Comparison of ENCODE assay signal across 8 mouse cellular contexts in the genomic region with DNA sequence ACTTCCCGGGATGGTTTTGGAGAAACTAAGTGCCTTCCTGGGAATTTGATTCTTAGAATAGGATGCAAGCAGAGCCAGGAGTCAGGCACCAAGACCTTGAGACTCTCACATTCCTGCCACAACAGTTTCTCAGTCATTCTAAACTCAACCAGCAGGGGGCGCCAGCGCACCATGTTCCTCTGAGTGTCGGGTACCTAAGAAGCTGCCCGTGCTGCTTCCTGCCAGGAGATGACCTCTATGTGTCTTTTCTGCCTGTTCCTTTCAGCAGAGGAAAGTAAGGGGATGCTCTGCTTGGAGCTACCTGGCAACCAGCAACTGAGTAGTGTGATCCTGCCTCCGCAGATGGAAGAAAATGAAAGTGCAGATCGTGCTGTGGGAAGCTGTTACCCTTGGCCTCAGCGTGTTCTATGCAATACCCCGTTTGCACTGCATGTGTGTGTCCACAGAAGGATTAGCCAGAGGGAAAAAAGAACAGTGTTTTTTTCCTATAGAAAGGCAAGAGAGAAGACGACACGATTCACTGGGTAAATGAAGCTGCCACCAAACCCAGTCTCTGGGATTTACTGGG. TPM values are rescaled to one million over a fixed set of nuclear protein-coding genes. Genes with fewer than 3 reads are reported as not detected.
DNase-seq lines count a peak whose midpoint lies in the region; ATAC-seq and TF ChIP-seq lines count a peak whose summit lies in the region.

No protein-coding gene starts in this region.

- no peaks in the 10 kb centered on the region for H3K36me3 ChIP-seq in heart, adult 2 months (ENCODE audit: control insufficient read depth, insufficient read depth, low read length)
- H3K36me3 ChIP-seq in liver, embryonic 13.5 days: no peaks in the 10 kb centered on the region
- no peaks in the 10 kb centered on the region for H3K36me3 ChIP-seq in stomach, embryonic 16.5 days (ENCODE audit: control insufficient read depth, insufficient read depth, low read length)

- TF ChIP-seq POLR2A in heart, adult 2 months (IDR thresholded peaks at IDR 0.05; ENCODE audit: insufficient read depth, low read depth, low read length): no peak

- intact Hi-C loops in heart, adult 2 months (cut with DNase I): loop anchor here (5.0 kb wide), 2 partner anchors 124 to 1109 kb away; no protein-coding TSS in a partner anchor

- no peak overlapping the region for H3K4me3 ChIP-seq in heart, adult 2 months
- H3K4me3 ChIP-seq in liver, embryonic 13.5 days (replicated peaks): no peak overlapping the region
- H3K4me3 ChIP-seq in stomach, embryonic 16.5 days (replicated peaks; ENCODE audit: low read length): peak overlapping the region; percentile 22; the same call in 1 of the 2 replicates

- H3K27ac ChIP-seq in heart, adult 2 months: no peak overlapping the region
- no peak overlapping the region for H3K27ac ChIP-seq in liver, embryonic 13.5 days
- H3K27ac ChIP-seq in stomach, embryonic 16.5 days (ENCODE audit: low read length): no peak overlapping the region

- peak overlapping the region; percentile 38 for H3K4me2 ChIP-seq in liver, embryonic 13.5 days
- H3K4me2 ChIP-seq in stomach, embryonic 16.5 days (ENCODE audit: low read depth, low read length): no peak overlapping the region

- TF ChIP-seq EP300 in heart, adult 2 months (IDR thresholded peaks at IDR 0.05; ENCODE audit: insufficient read depth, low read depth, low read length): 0 out of 2 replicates have a peak, but pooled peaks have one; percentile 33

- ATAC-seq in liver, embryonic 13.5 days (ENCODE audit: low read depth): no peak
- no peak for ATAC-seq in stomach, embryonic 16.5 days (ENCODE audit: insufficient read depth, low FRiP score)

- no peaks in the 10 kb centered on the region for H3K9me3 ChIP-seq in liver, embryonic 13.5 days (replicated peaks)
- H3K9me3 ChIP-seq in stomach, embryonic 16.5 days (replicated peaks; ENCODE audit: control insufficient read depth, low read length): no peaks in the 10 kb centered on the region

- DNase-seq in A20 (ENCODE audit: low read depth, low spot score): peak; percentile 73
- peak; percentile 95 for DNase-seq in adrenal gland, postnatal 14 days
- peak; percentile 87 for DNase-seq in embryo, embryonic 9.5 days (ENCODE audit: extremely low spot score)
- DNase-seq in heart, adult 2 months: peak; percentile 69 to 86
- DNase-seq in kidney, postnatal 10 days: peak; percentile 84
- DNase-seq in liver, embryonic 13.5 days: peak; percentile 63
- DNase-seq in neural tube, embryonic 10.5 days (ENCODE audit: extremely low spot score, low spot score): peak; percentile 95

- no peaks in the 10 kb centered on the region for H3K79me2 ChIP-seq in heart, adult 2 months (replicated peaks; ENCODE audit: control insufficient read depth, insufficient read depth, low read length)

- no peak overlapping the region for H3K9ac ChIP-seq in heart, adult 2 months (ENCODE audit: low read depth, low read length)
- no peak overlapping the region for H3K9ac ChIP-seq in liver, embryonic 13.5 days
- H3K9ac ChIP-seq in stomach, embryonic 16.5 days (ENCODE audit: low read length): no peak overlapping the region

- no peaks in the 10 kb centered on the region for H3K27me3 ChIP-seq in heart, adult 2 months (ENCODE audit: control insufficient read depth, insufficient read depth, low read length)
- no peaks in the 10 kb centered on the region; the same call in 1 of the 2 replicates for H3K27me3 ChIP-seq in liver, embryonic 13.5 days
- no peaks in the 10 kb centered on the region for H3K27me3 ChIP-seq in stomach, embryonic 16.5 days (ENCODE audit: control insufficient read depth, insufficient read depth, low read length)

- TF ChIP-seq CTCF in heart, adult 2 months (IDR thresholded peaks at IDR 0.05): peak; percentile 97; the same call in 1 of the 2 replicates

- no peaks in the 10 kb centered on the region; the same call in 1 of the 2 replicates for H3K4me1 ChIP-seq in heart, adult 2 months (ENCODE audit: control insufficient read depth, insufficient read depth, low read length)
- no peaks in the 10 kb centered on the region for H3K4me1 ChIP-seq in liver, embryonic 13.5 days (replicated peaks)
- H3K4me1 ChIP-seq in stomach, embryonic 16.5 days (ENCODE audit: control insufficient read depth, insufficient read depth, low read length): no peaks in the 10 kb centered on the region

- 42% methylated on average over 11 of the region's 11 CpGs for WGBS in heart, adult 2 months
- WGBS in liver, embryonic 13.5 days (ENCODE audit: insufficient replicate concordance): 40% methylated on average over 11 of the region's 11 CpGs
- 39% methylated on average over 11 of the region's 11 CpGs for WGBS in stomach, embryonic 16.5 days

RNA-seq across cellular contexts. Expression of a gene that starts 53.9 kb away (rescaled TPM):
- total RNA-seq in adrenal gland, postnatal 14 days (2021): 67.6 and 73.0 TPM in 2 replicates
- 100 to 1,000 TPM in 1 of 2 experiments, 10 to 100 TPM in 1; 93.2 to 133 TPM for total RNA-seq in heart, adult 2 months (2021)
- polyA plus RNA-seq in heart, adult 2 months (2012; rRNA removed): 29.2 and 57.0 TPM in 2 replicates
- polyA plus RNA-seq in liver, embryonic 13.5 days (2015; fragmentation: Nextera tagmentation; extraction: Ambion mirVana): 14.0 and 14.6 TPM in 2 replicates
- 13.3 and 17.8 TPM in 2 replicates for polyA plus RNA-seq in stomach, embryonic 16.5 days (2015; fragmentation: Nextera tagmentation; extraction: Ambion mirVana)
